Mouse (Mus musculus): ENCODE results near the gene Hdlbp. TPM values are rescaled to one million over a fixed set of nuclear protein-coding genes. Genes with fewer than 3 reads are reported as not detected.

Gene Hdlbp
- total and polyA plus RNA-seq, 2 experiments from 2014 or later, result 66.0 to 96.5 TPM

DNA sequence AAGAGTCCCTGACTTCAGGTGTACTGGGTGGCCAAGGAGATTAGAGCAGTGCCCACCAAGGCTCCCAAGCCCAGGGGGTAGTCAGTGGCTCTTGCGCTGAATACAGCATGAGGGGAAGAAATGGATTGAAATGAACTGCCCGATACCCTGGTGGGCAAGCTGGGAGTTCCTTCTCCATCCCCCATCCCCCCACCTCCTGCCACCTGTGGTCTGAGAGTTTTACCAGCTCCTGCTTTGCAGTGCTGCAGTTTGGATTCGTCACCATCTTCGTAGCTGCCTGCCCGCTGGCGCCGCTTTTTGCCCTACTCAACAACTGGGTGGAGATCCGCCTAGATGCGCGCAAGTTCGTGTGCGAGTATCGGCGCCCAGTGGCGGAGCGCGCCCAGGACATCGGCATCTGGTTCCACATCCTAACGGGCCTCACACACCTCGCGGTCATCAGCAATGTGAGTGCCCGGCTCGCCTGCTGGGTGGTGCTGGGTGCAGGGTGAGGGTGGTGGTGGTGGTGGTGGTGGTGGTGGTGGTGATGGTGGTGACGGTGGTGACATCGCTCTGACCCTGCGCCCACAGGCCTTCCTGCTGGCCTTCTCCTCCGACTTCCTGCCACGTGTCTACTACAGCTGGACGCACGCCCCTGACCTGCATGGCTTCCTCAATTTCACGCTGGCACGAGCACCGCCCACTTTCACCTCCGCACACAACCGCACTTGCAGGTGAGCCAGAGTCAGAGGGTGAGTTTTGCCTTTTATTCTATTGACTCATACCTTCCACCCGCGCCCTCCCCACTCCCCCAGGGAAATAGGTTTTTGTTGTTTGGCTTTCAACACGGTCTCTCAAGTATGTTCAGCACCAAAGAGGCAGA is 77.2 kb downstream of the Hdlbp start:
- Histone ChIP-seq H3K4me2 (ENCODE audit: low read depth, low read length) (peak overlapping the region; percentile 46), H3K4me1 (ENCODE audit: insufficient read depth, low read length) (no peaks in the 10 kb centered on the region), H3K36me3 (ENCODE audit: insufficient read depth, low read length) (no peaks in the 10 kb centered on the region; the same call in 1 of the 2 replicates), H3K9ac (replicated peaks; ENCODE audit: low read length) (no peak overlapping the region; the same call in 1 of the 2 replicates), H3K9me3 (ENCODE audit: low read length) (no peaks in the 10 kb centered on the region), H3K27ac (no peak overlapping the region), H3K4me3 (ENCODE audit: low read length) (peak overlapping the region; percentile 16; the same call in 1 of the 2 replicates), H3K27me3 (ENCODE audit: insufficient read depth, low read length) (no peaks in the 10 kb centered on the region)
- peak; percentile 36; the same call in 1 of the 2 replicates for ATAC-seq
- 20% methylated on average over 38 of the region's 38 CpGs for WGBS
- no peak for DNase-seq (ENCODE audit: low spot score)
- TF ChIP-seq CTCF (IDR thresholded peaks at IDR 0.05; ENCODE audit: low read depth), result no peak

DNA sequence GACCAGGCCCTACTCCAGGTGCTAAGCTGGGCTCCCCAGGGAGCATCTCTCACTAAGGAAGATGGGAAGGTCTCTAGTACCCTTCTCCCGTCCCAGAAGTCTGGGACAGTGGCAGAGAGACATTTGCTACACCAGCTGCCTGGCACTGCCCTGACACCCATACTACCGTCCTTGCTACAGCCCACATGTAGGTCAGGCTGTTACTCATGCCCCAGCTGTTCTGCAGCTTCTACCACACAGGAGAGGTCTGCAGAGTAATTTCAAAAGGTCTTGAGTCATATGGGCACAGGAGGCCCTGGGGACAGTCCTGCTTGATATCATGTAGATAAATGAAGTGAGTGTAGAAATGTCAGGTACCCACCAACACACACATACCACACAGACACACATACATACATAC is 89.7 kb downstream of the Hdlbp start:
- no peak overlapping the region for H3K4me2 ChIP-seq (ENCODE audit: low read depth, low read length)
- WGBS, result 74% methylated on average over 2 of the region's 2 CpGs
- TF ChIP-seq CTCF (IDR thresholded peaks at IDR 0.05; ENCODE audit: low read depth), result no peak

DNA sequence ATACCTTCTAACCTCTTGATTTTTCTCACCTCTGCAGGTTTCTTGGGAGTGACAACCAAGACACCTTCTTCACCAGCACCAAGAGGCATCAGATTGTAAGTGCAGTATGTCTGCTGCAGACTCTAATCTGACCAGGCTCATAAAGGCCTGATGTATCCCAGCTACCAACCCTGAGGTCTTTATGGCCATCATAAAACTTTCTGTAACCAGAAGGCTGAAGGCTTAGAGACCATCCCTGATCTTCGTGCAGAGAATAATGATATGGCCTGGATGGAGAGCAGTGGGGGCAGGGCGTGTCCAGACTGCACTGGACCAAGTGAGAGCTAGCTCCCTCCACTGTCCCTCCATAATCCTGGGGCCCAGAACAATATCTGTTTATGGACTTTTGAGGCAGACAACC is 91.4 kb downstream of the Hdlbp start:
- no peak for TF ChIP-seq CTCF (IDR thresholded peaks at IDR 0.05; ENCODE audit: low read depth)
- DNase-seq (ENCODE audit: low spot score) (no peak), ATAC-seq (no peak)
- Histone ChIP-seq H3K27me3 (ENCODE audit: insufficient read depth, low read length) (no peaks in the 10 kb centered on the region), H3K9me3 (ENCODE audit: low read length) (no peaks in the 10 kb centered on the region), H3K4me1 (ENCODE audit: insufficient read depth, low read length) (no peaks in the 10 kb centered on the region), H3K4me2 (ENCODE audit: low read depth, low read length) (no peak overlapping the region), H3K27ac (no peak overlapping the region), H3K4me3 (ENCODE audit: low read length) (no peak overlapping the region), H3K36me3 (ENCODE audit: insufficient read depth, low read length) (no peaks in the 10 kb centered on the region), H3K9ac (replicated peaks; ENCODE audit: low read length) (no peak overlapping the region)
- WGBS, result 81% methylated on average over 2 of the region's 2 CpGs

More for the DNA sequence above, 89.7 kb downstream of the Hdlbp start:
- Histone ChIP-seq H3K36me3 (ENCODE audit: insufficient read depth, low read length) (no peaks in the 10 kb centered on the region), H3K4me3 (ENCODE audit: low read length) (no peak overlapping the region), H3K4me1 (ENCODE audit: insufficient read depth, low read length) (no peaks in the 10 kb centered on the region), H3K27me3 (ENCODE audit: insufficient read depth, low read length) (no peaks in the 10 kb centered on the region), H3K9me3 (ENCODE audit: low read length) (no peaks in the 10 kb centered on the region), H3K9ac (replicated peaks; ENCODE audit: low read length) (no peak overlapping the region), H3K27ac (no peak overlapping the region)
- no peak for ATAC-seq
- no peak for DNase-seq (ENCODE audit: low spot score)

DNA sequence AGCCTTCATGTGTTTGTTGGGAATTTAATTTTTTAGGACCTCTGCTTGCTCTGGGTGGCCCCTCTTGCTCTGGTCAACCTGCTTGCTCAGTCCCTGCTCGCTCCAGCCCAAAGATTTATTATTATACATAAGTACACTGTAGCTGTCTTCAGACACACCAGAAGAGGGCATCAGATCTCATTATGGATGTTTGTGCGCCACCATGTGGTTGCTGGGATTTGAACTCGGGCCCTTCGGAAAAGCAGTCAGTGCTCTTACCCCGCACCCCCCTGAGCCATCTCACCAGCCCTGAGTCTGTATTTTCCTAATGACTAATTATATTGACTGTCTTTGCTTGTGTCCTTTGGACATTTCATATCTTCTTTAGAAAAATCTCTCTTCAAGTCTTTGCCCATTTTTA is 99.5 kb downstream of the Hdlbp start:
- WGBS, result 83% methylated on average over 5 of the region's 5 CpGs
- Histone ChIP-seq H3K9ac (replicated peaks; ENCODE audit: low read length) (no peak overlapping the region), H3K36me3 (ENCODE audit: insufficient read depth, low read length) (no peaks in the 10 kb centered on the region), H3K9me3 (ENCODE audit: low read length) (no peaks in the 10 kb centered on the region), H3K27me3 (ENCODE audit: insufficient read depth, low read length) (no peaks in the 10 kb centered on the region), H3K27ac (no peak overlapping the region), H3K4me1 (ENCODE audit: insufficient read depth, low read length) (no peaks in the 10 kb centered on the region), H3K4me3 (ENCODE audit: low read length) (no peak overlapping the region), H3K4me2 (ENCODE audit: low read depth, low read length) (no peak overlapping the region)
- ATAC-seq, result no peak
- DNase-seq (ENCODE audit: low spot score), result no peak
- no peak for TF ChIP-seq CTCF (IDR thresholded peaks at IDR 0.05; ENCODE audit: low read depth)

DNA sequence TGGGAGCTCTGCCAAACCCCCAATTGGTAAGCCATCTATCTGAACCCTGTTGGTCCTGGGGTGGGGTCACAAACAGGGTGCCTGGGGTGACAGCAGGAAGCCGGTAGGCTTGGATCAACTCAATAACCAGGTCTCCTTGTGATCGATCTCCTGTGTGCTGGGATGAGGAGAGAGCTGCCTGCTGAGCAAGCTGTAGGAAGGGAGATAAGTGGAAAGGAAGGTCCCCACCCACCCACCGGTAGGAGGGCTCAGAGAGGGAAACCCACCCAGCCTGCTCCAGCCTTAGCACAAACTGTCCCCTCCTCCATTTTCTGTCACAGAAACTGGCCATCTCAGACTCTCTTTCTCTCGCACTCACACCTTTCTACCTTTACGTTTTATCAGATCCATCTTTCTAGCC is 101.3 kb downstream of the Hdlbp start:
- H3K4me2 ChIP-seq (ENCODE audit: low read depth, low read length), result no peak overlapping the region
- no peak for TF ChIP-seq CTCF (IDR thresholded peaks at IDR 0.05; ENCODE audit: low read depth)
- no peaks in the 10 kb centered on the region for H3K36me3 ChIP-seq (ENCODE audit: insufficient read depth, low read length)
- no peak overlapping the region for H3K9ac ChIP-seq (replicated peaks; ENCODE audit: low read length)
- H3K4me3 ChIP-seq (ENCODE audit: low read length), result no peak overlapping the region
- ATAC-seq (no peak), DNase-seq (ENCODE audit: low spot score) (no peak)
- no peaks in the 10 kb centered on the region for H3K27me3 ChIP-seq (ENCODE audit: insufficient read depth, low read length)
- H3K27ac ChIP-seq, result no peak overlapping the region
- no peaks in the 10 kb centered on the region for H3K9me3 ChIP-seq (ENCODE audit: low read length)
- no peaks in the 10 kb centered on the region for H3K4me1 ChIP-seq (ENCODE audit: insufficient read depth, low read length)
- 73% methylated on average over 5 of the region's 5 CpGs for WGBS

DNA sequence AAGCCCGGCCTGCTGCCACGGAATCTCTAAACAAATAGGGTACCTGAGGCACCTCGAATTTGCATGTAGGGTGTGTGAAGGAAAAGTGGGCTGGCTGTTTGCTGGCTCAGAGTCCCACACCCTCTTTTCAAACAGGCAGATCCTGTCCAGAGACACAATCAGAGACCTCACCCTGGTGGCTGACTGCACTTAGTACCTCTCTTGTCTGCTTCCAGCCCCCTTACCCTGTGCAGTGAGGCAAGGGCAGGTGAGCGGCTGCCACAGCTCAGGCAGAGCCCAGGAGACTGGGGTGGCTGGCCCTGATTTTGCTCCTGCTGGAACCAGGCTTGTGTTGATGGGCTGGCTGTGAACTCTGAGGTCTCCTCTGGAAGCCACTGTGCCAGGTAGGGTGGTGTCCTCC is 105.0 kb downstream of the Hdlbp start, which contains the start of gene Ano7:
Gene Ano7 (plus strand): TSS at position 266 of the 400 bp plus-strand sequence.
- H3K36me3 ChIP-seq (ENCODE audit: insufficient read depth, low read length), result no peaks in the 10 kb centered on the region
- DNase-seq (ENCODE audit: low spot score) (no peak), ATAC-seq (0 out of 2 replicates have a peak, but pooled peaks have one; percentile 38)
- no peak within 1 kb of the TSS for H3K4me2 ChIP-seq (ENCODE audit: low read depth, low read length)
- WGBS, result 80% methylated on average over 4 of the region's 4 CpGs
- no peak within 1 kb of the TSS for H3K27ac ChIP-seq
- H3K4me1 ChIP-seq (ENCODE audit: insufficient read depth, low read length), result no peaks in the 10 kb centered on the region
- H3K4me3 ChIP-seq (ENCODE audit: low read length), result no peak within 1 kb of the TSS
- H3K9ac ChIP-seq (replicated peaks; ENCODE audit: low read length), result no peak within 1 kb of the TSS
- no peaks in the 10 kb centered on the region for H3K27me3 ChIP-seq (ENCODE audit: insufficient read depth, low read length)
- H3K9me3 ChIP-seq (ENCODE audit: low read length), result no peaks in the 10 kb centered on the region
- TF ChIP-seq CTCF (IDR thresholded peaks at IDR 0.05; ENCODE audit: low read depth), result no peak

DNA sequence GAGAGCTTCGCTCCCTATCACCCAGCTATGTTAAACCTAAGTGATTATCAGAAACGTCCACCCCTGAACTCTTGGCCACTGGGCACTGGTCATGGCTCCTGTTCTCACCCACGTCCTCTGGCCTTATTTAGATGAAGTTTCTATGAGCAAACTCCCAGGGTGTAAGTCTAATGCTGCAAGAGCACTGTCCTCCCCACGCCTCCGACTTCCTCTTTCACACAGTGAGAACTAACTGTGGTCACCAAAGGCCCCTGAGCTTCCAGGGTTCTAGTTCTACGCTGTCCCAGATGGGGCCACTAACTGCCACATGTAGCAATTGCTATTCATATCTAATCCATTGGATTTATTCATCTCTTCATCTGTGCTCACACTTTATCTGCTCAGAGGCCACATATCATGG is 113.0 kb downstream of the Hdlbp start:
- Histone ChIP-seq H3K4me1 (ENCODE audit: insufficient read depth, low read length) (no peaks in the 10 kb centered on the region), H3K9me3 (ENCODE audit: low read length) (no peaks in the 10 kb centered on the region), H3K9ac (replicated peaks; ENCODE audit: low read length) (no peak overlapping the region), H3K4me3 (ENCODE audit: low read length) (no peak overlapping the region), H3K4me2 (ENCODE audit: low read depth, low read length) (no peak overlapping the region), H3K27me3 (ENCODE audit: insufficient read depth, low read length) (no peaks in the 10 kb centered on the region), H3K27ac (no peak overlapping the region), H3K36me3 (ENCODE audit: insufficient read depth, low read length) (peaks cover 39% of the 10 kb centered on the region; the same call in 1 of the 2 replicates)
- DNase-seq (ENCODE audit: low spot score) (no peak), ATAC-seq (no peak)
- TF ChIP-seq CTCF (IDR thresholded peaks at IDR 0.05; ENCODE audit: low read depth), result no peak
- WGBS, result 96% methylated on average over 6 of the region's 6 CpGs
